ENCODE assay signal across 14 mouse cellular contexts in genomic region chr11:59026411-59026810, GRCm38 (mm10).
"Had no signal": no experiment of that assay in that cellular context is flagged by ENCODE, and none has a peak within 500 bp of the region (broad histone marks: within the 10 kb centered on the region; RNA-seq: fewer than 3 reads in every experiment).

No protein-coding gene starts in this region.

- H3K4me3 ChIP-seq: limb, embryonic 12.5 days; liver, embryonic 13.5 days; midbrain, embryonic 12.5 days had no signal

- H3K4me1 ChIP-seq: limb, embryonic 12.5 days; liver, embryonic 13.5 days; midbrain, embryonic 12.5 days had no signal

- DNase-seq: layer of hippocampus, adult 9-11 months; layer of hippocampus, postnatal 36 days; liver; liver, embryonic 13.5 days; liver, postnatal 0 days; lung, postnatal 36 days; right cerebral cortex, adult 18-20 months; right cerebral cortex, postnatal 25 days; thymus, postnatal 4 days had no signal

- ATAC-seq: inflammation-experienced regulatory T-cells, adult 6 months; intestine, postnatal 0 days; liver, postnatal 0 days; midbrain, embryonic 16.5 days had no signal

- H3K9ac ChIP-seq: limb, embryonic 12.5 days; liver, embryonic 13.5 days; liver, postnatal 0 days; midbrain, embryonic 12.5 days had no signal

- H3K27me3 ChIP-seq: limb, embryonic 12.5 days; liver, embryonic 13.5 days; midbrain, embryonic 12.5 days had no signal

- H3K36me3 ChIP-seq: limb, embryonic 12.5 days; liver, embryonic 13.5 days; midbrain, embryonic 12.5 days had no signal

- H3K4me2 ChIP-seq: limb, embryonic 12.5 days; liver, embryonic 13.5 days; midbrain, embryonic 12.5 days had no signal

- H3K27ac ChIP-seq: limb, embryonic 12.5 days; liver, embryonic 13.5 days; midbrain, embryonic 12.5 days had no signal

- H3K9me3 ChIP-seq: limb, embryonic 12.5 days; liver, embryonic 13.5 days; midbrain, embryonic 12.5 days had no signal
